Mouse (Mus musculus): ENCODE measurements around the gene Zfp869. TPM values are rescaled to one million over a fixed set of nuclear protein-coding genes. Genes with fewer than 3 reads are reported as not detected.
"Not testable (repeated sequence)": the region's sequence is repeated elsewhere in the genome, so short reads cannot be mapped to it uniquely, and the experiment has no call there.

Gene Zfp869
- polyA plus RNA-seq, 1 experiment from 2014 or later: 21.1 TPM

DNA sequence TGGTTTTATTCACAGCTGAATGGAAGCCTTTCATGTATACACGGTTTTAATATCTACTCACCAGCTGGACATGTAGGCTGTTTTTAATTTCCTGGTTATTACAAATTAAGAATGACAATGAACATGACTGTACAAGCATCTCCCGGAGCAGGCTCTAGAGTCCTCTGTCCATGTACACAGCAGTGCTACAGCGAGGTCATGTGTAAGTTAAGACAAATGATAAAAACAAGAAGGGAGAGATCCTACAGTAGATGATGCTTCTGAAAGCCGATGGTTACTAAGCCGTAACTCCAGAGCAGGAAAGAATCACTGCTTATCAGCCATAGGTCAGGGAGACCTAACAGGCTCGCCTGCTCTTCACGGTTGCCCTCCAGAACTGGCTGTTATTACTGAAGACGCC is 3.0 kb upstream of the Zfp869 start:
- CTCF ChIA-PET: no interaction called here
- DNase-seq (ENCODE audit: low read depth, low spot score): no peak
- POLR2A ChIA-PET: no interaction called here
- no peak for TF ChIP-seq CTCF (IDR thresholded peaks at IDR 0.05)
- no peak for ATAC-seq
- in situ Hi-C loops (cut with MboI; ENCODE audit: low pct_unique_long_range_greater_than_20kb): no loop called here
- no peaks in the 10 kb centered on the region for H3K27me3 ChIP-seq

DNA sequence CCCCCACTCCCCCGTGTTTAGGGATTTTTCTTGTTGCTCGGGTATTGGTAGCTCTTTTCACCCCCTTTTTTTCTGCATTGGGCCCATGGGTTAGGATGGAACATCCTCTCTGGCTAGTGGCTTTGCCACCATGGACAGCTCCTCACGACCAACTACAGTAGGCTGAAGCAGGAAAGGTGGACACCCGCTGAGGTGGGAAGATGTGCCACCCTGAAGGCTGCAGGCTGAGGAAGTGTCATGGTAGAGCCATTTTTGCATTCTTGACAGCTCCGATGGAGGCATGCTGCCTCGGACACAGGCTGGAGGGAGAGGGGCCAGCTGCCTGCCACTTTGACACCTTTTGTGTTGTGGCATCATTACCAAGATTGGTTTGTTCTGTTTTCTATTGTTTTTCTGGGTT is 8.7 kb downstream of the Zfp869 start:
- ATAC-seq (no peak), DNase-seq (ENCODE audit: low read depth, low spot score) (no peak)
- H3K27me3 ChIP-seq: no peaks in the 10 kb centered on the region
- POLR2A ChIA-PET: no interaction called here
- CTCF ChIA-PET: no interaction called here
- TF ChIP-seq CTCF (IDR thresholded peaks at IDR 0.05): no peak
- in situ Hi-C loops (cut with MboI; ENCODE audit: low pct_unique_long_range_greater_than_20kb): no loop called here

DNA sequence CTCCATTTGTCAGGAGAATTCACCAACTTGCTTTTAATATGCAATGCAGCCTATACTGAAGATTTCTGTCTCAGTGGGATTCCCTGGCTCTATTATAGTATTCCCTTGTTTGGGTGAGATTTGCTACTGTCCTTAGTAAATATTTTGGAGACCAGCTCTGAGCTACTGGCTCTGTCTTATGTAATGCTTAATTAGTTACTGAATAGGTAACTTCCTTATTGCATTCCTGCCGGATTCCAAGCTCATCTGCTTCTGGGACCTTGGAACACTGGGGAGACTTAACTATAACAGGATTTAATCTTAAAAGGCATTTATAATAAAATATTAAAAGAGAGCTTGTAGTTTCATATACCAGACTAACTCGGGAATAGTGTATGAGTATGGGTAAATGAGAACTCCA is 45.5 kb downstream of the Zfp869 start:
- CTCF ChIA-PET; ATAC-seq; in situ Hi-C loops (cut with MboI; ENCODE audit: low pct_unique_long_range_greater_than_20kb); H3K27me3 ChIP-seq; POLR2A ChIA-PET; DNase-seq (ENCODE audit: low read depth, low spot score): not testable (repeated sequence)

GRCm38 (mm10) chr8:69661294-69661693 is 49.2 kb downstream of the Zfp869 start:
- no peaks in the 10 kb centered on the region for H3K27me3 ChIP-seq
- ChIA-PET CTCF (no interaction called here), POLR2A (no interaction called here)
- TF ChIP-seq CTCF (IDR thresholded peaks at IDR 0.05): no peak
- in situ Hi-C loops (cut with MboI; ENCODE audit: low pct_unique_long_range_greater_than_20kb): no loop called here
- no peak for DNase-seq (ENCODE audit: low read depth, low spot score)
- ATAC-seq: no peak

Other genes starting within 250 kb of the Zfp869 start
- not detected for gene Gm7697, start 187.7 kb downstream of the Zfp869 start, polyA plus RNA-seq (2021)
- gene Zfp868, start 85.2 kb downstream of the Zfp869 start, polyA plus RNA-seq (2021): 25.5 TPM
- 3.0 TPM for gene Zfp964, start 56.2 kb downstream of the Zfp869 start, polyA plus RNA-seq (2021)
- 3.6 TPM for gene Zfp963, start 39.2 kb upstream of the Zfp869 start, polyA plus RNA-seq (2021)
- 0.15 TPM for gene Gm20422, start 64.2 kb upstream of the Zfp869 start, polyA plus RNA-seq (2021)
- 55.4 TPM for gene Atp13a1, start 80.4 kb upstream of the Zfp869 start, polyA plus RNA-seq (2021)
- gene Zfp866, start 80.5 kb upstream of the Zfp869 start, polyA plus RNA-seq (2021): 17.6 TPM
- 17.8 TPM for gene Gmip, start 98.0 kb upstream of the Zfp869 start, polyA plus RNA-seq (2021)
- gene Lpar2, start 111.7 kb upstream of the Zfp869 start, polyA plus RNA-seq (2021): 8.3 TPM
- 8.0 TPM for gene Pbx4, start 121.8 kb upstream of the Zfp869 start, polyA plus RNA-seq (2021)
- gene Cilp2, start 177.0 kb upstream of the Zfp869 start, polyA plus RNA-seq (2021): 0.03 TPM
- gene Tssk6, start 191.5 kb upstream of the Zfp869 start, polyA plus RNA-seq (2021): 3.7 TPM
- gene Ndufa13, start 191.8 kb upstream of the Zfp869 start, polyA plus RNA-seq (2021): 199 TPM
- gene Yjefn3, start 192.0 kb upstream of the Zfp869 start, polyA plus RNA-seq (2021): 5.3 TPM

All from Patski (cell line).